Mouse (Mus musculus) erythroblast, embryonic 14.5 days (primary cell): Measurements from ENCODE around the gene Rftn1. TPM values are rescaled to one million over a fixed set of nuclear protein-coding genes. Genes with fewer than 3 reads are reported as not detected.

ENCODE experiments used
- H3K27me3 ChIP-seq: 2 replicates; pipeline ENCODE4 v1.6.1; 2012; ENCODE audit warnings: inconsistent platforms; ENCODE audit not compliant: control insufficient read depth
- H3K36me3 ChIP-seq: 2 replicates; pipeline ENCODE4 v1.6.1; 2012; ENCODE audit warnings: mild to moderate bottlenecking, inconsistent platforms; ENCODE audit not compliant: control insufficient read depth
- H3K4me1 ChIP-seq: 2 replicates; pipeline ENCODE4 v1.6.1; 2012; ENCODE audit warnings: inconsistent platforms; ENCODE audit not compliant: control insufficient read depth
- H3K4me3 ChIP-seq: replicated peaks from 2 replicates; pipeline ENCODE3; 2012; ENCODE audit warnings: moderate library complexity, mild to moderate bottlenecking, inconsistent platforms
- H3K9me3 ChIP-seq: 2 replicates; pipeline ENCODE4 v1.6.1; 2012; ENCODE audit warnings: low read length, inconsistent platforms, mixed read lengths; ENCODE audit not compliant: control insufficient read depth
- GATA1 ChIP-seq: IDR thresholded peaks from 2 replicates; pipeline ENCODE4 v1.6.1; 2012; ENCODE audit warnings: low read length, inconsistent platforms, mixed read lengths
- TAL1 ChIP-seq: IDR thresholded peaks from 3 replicates; pipeline ENCODE4 v1.6.1; 2012; ENCODE audit warnings: low read length, inconsistent platforms, mixed read lengths
- polyA plus RNA-seq: library from polyadenylated mRNA; stranded (reverse); fragments of >175 nt; gene quantifications from 2 replicates; pipeline ENCODE4 v1.2.3, GENCODE M21; 2012

The Rftn1 gene
- polyA plus RNA-seq, 1 experiment, result 0.10 TPM

DNA sequence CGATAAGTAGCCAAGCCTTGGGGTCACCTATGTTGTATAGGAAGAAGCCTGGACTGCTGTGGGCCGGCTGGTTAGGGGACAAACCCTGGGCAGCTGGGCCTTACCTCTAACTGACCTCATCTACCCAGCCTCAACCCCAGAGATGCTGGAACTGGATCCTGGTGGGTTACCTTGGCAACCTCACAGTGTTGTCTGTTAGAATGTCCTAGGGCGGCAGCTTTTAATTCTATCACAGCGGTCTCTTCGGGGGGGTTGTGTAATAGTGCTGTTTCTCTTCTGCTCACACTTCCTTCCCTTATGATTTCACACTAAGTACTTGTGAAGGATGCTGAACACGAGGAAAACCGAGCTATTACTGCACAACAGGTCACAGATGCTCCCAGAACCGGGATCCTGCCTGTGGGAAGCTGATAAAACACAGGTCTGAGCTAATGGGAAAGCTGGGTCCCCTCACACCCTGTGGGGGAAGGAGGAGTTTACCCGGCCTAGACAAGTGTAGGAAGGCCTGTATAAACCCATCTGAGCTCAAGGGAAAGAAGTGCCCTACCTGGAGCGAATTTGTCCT, 2.0 kb upstream of the Rftn1 start:
- TF ChIP-seq TAL1 (no peak), GATA1 (no peak)
- Histone ChIP-seq H3K36me3 (no peaks in the 10 kb centered on the region), H3K4me1 (peaks cover 14% of the 10 kb centered on the region), H3K27me3 (peaks cover 30% of the 10 kb centered on the region), H3K9me3 (no peaks in the 10 kb centered on the region), H3K4me3 (no peak overlapping the region)

DNA sequence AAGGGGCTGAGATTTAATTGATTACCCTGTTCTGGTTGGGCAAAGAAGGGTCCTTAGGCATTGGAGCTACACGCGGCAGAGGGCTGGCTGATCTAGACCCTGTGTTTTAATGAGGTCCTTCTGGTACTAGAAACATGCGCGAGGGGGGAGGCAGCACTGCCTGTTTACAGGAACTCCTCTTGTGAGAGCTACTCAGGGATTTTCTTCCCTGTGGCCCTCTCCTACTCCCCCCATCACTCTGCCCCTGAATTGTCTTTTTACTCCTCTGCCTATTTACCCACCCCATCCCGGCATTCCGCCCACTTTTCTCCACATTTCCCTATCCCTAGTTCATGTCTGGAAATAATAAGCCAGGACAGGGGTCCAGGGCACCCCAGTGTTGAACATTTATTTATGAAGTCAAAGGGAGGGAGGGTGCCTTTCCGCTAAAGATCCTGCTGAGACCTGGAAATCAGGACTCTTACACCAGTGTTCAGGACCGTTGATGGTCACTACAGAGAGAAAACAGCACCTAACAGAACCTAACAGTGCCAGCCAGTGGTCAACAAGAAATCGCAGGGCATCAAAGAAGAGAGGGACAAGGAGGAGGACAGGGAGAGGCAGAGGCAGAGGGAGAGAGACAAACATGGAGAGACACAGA, 964 bp upstream of the Rftn1 start:
- H3K4me1 ChIP-seq, result peaks cover 11% of the 10 kb centered on the region
- peaks cover 30% of the 10 kb centered on the region for H3K27me3 ChIP-seq
- no peak for TF ChIP-seq TAL1
- no peak for TF ChIP-seq GATA1
- H3K4me3 ChIP-seq, result no peak overlapping the region
- H3K36me3 ChIP-seq, result no peaks in the 10 kb centered on the region
- no peaks in the 10 kb centered on the region for H3K9me3 ChIP-seq

DNA sequence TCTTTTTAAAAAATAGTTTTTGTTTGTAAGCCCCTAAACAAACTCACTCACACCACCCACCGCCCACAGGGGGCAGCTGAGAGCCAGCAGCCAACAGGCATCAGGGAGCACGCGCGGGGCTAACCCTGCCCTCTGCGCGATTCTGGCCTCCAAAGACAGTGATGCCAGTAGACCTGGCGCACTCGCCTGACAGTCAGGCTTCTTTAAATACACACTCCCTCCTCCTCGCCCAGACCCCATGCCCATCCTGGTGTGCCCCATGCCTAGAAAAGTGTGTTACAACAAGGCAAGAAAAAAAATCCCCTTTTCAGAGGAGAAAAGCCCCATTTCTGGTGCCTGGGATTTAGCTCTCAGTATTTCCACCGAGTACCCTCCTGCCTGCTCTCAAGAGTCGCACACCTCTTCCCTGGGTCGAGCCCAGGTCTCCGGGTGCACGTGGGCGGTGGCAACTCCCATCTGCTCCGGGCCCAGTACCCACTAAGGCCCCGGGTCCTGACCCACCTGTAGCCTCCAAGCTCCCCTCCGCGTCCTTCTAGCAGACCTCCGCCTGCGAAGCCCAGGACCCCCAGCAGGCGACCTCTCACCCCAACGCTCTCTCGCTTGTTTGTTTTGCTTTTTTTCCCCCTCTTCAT, 977 bp downstream of the Rftn1 start:
- no peak for TF ChIP-seq TAL1
- no peak for TF ChIP-seq GATA1
- H3K9me3 ChIP-seq, result no peaks in the 10 kb centered on the region
- peak overlapping the region; percentile 59 for H3K4me3 ChIP-seq
- H3K4me1 ChIP-seq, result peaks cover 11% of the 10 kb centered on the region
- H3K36me3 ChIP-seq, result no peaks in the 10 kb centered on the region
- peaks cover 30% of the 10 kb centered on the region for H3K27me3 ChIP-seq

- Histone ChIP-seq H3K4me1 (peaks cover 11% of the 10 kb centered on the region), H3K36me3 (no peaks in the 10 kb centered on the region), H3K9me3 (no peaks in the 10 kb centered on the region), H3K27me3 (peaks cover 30% of the 10 kb centered on the region), H3K4me3 (no peak overlapping the region)
- TF ChIP-seq GATA1, result no peak
- TF ChIP-seq TAL1, result no peak
These were observed 1.7 kb downstream of the Rftn1 start for GRCm38 (mm10) chr17:50188662-50189345.

- Histone ChIP-seq H3K4me3 (no peak overlapping the region), H3K27me3 (peaks cover 17% of the 10 kb centered on the region), H3K9me3 (no peaks in the 10 kb centered on the region), H3K4me1 (peaks cover 12% of the 10 kb centered on the region), H3K36me3 (no peaks in the 10 kb centered on the region)
- no peak for TF ChIP-seq GATA1
- TF ChIP-seq TAL1, result no peak
These were observed 4.9 kb downstream of the Rftn1 start for GRCm38 (mm10) chr17:50185616-50186015.

DNA sequence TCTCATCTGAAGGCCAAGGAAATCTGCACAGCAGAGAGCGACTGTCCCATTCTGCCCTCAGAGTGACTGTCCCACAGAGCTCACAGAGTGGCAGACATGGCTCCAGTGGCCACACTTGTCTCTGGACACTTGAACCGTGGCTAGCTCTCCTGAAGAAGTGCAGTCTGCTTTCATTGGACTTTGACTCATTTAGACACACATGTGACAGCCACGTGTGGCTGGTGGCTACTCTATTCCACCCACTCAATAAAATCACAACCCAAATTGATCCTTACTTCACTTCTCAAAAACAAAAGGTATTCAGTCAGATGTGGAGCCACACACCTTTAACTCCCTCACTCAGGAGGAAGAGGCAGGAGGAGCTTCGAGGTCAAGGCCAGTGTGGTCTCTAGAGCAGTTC, 5.4 kb downstream of the Rftn1 start:
- Histone ChIP-seq H3K36me3 (no peaks in the 10 kb centered on the region), H3K4me3 (no peak overlapping the region), H3K27me3 (peaks cover 12% of the 10 kb centered on the region), H3K4me1 (peaks cover 11% of the 10 kb centered on the region), H3K9me3 (no peaks in the 10 kb centered on the region)
- TF ChIP-seq TAL1 (no peak), GATA1 (no peak)

DNA sequence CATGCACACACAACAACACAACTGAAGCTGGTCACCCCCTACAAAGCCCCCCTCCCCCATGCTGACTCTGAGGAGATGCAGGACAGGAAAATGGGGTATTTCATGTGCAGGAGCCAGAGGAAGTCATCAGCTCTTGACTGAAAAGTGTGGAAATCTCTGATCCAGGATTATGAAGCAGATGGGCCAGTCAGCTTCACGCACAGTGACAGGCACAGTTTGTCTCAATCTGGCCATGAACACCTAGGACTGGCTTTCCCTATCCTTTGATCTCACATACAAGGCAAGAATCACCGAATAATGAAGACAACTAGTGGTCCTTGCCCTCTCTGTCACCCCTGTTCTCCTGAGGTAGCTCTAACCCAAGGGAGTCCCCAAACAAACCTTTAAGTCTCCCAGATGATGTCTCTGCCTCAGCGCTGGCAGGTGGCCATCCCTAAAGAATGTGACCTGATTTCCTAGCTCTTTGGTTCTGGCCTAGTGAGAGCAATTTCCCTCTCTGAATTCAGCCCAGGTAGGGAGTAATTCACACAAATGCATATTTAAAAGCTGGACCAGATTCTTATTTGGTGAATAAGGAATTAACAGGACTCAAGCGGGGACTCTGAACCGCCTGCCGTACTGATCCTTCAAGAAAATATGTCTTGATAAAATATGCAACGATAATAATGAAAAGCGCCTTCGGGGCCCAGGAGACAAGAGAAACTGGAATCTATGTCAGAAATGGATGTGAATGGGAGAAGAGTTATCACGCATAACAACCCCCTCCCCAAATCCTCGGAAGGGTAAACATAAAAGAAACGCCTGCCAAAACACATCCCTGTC, 6.0 kb downstream of the Rftn1 start:
- H3K36me3 ChIP-seq, result no peaks in the 10 kb centered on the region
- no peaks in the 10 kb centered on the region for H3K9me3 ChIP-seq
- peaks cover 5% of the 10 kb centered on the region for H3K27me3 ChIP-seq
- no peak overlapping the region for H3K4me3 ChIP-seq
- H3K4me1 ChIP-seq, result peaks cover 4% of the 10 kb centered on the region; the same call in 1 of the 2 replicates
- TF ChIP-seq TAL1, result no peak
- no peak for TF ChIP-seq GATA1

GRCm38 (mm10) chr17:50183300-50183699, 7.2 kb downstream of the Rftn1 start:
- TF ChIP-seq GATA1, result no peak
- no peak for TF ChIP-seq TAL1
- H3K36me3 ChIP-seq, result no peaks in the 10 kb centered on the region
- no peak overlapping the region for H3K4me3 ChIP-seq
- no peaks in the 10 kb centered on the region for H3K27me3 ChIP-seq
- peaks cover 1% of the 10 kb centered on the region; the same call in 1 of the 2 replicates for H3K4me1 ChIP-seq
- H3K9me3 ChIP-seq, result no peaks in the 10 kb centered on the region

DNA sequence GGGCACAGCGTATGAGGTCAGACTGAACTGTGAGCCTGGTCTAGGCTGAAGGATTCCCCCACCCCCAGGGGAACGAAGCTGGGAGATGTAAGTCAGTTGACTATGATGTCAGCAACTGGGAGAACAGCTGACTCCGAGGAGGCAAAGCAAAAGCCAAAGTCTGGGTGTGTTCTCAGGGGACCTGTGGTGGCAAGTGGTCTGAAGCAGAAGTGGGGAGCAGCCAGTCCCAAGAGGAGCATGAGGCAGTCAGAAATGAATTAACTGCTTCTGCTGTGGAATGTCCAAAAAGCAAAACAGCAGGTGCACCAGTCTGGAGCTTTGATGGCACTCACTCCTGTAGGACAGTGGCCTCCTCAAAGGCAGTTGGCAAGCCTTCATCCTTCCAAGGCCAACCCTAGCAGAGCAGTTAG, 7.9 kb downstream of the Rftn1 start:
- no peak for TF ChIP-seq TAL1
- no peak for TF ChIP-seq GATA1

More for the DNA sequence above, 7.9 kb downstream of the Rftn1 start:
- Histone ChIP-seq H3K9me3 (no peaks in the 10 kb centered on the region), H3K4me1 (peaks cover 1% of the 10 kb centered on the region; the same call in 1 of the 2 replicates), H3K27me3 (no peaks in the 10 kb centered on the region), H3K4me3 (no peak overlapping the region), H3K36me3 (no peaks in the 10 kb centered on the region)
